ENCODE assay signal across 16 mouse cellular contexts in genomic region chr9:98421903-98422302, GRCm38 (mm10). TPM values are rescaled to one million over a fixed set of nuclear protein-coding genes. Genes with fewer than 3 reads are reported as not detected.
"Had no signal": no experiment of that assay in that cellular context is flagged by ENCODE, and none has a peak within 500 bp of the region (broad histone marks: within the 10 kb centered on the region; RNA-seq: fewer than 3 reads in every experiment).

No protein-coding gene starts in this region.

- DNase-seq: kidney, postnatal 25 days; lung, embryonic 14.5 days; lung, postnatal 10 days; lung, postnatal 4 days; midbrain, embryonic 14.5 days; right cerebral cortex, postnatal 4 days; spleen, adult 18-20 months; thymus, adult 18-20 months; thymus, postnatal 14 days had no signal

- ATAC-seq: hindbrain, postnatal 0 days had no signal

- H3K36me3 ChIP-seq: limb, embryonic 15.5 days; midbrain, embryonic 10.5 days; neural tube, embryonic 15.5 days had no signal

- H3K4me2 ChIP-seq: limb, embryonic 15.5 days; lung, embryonic 14.5 days; neural tube, embryonic 15.5 days had no signal

- H3K4me3 ChIP-seq: left cerebral cortex, adult 2 months; limb, embryonic 15.5 days; midbrain, embryonic 10.5 days; myocyte; neural tube, embryonic 15.5 days had no signal

- H3K9me3 ChIP-seq: limb, embryonic 15.5 days; midbrain, embryonic 10.5 days; neural tube, embryonic 15.5 days had no signal

- H3K9ac ChIP-seq: limb, embryonic 15.5 days; lung, embryonic 14.5 days; neural tube, embryonic 15.5 days had no signal

- H3K27ac ChIP-seq: hindbrain, postnatal 0 days; left cerebral cortex, adult 2 months; limb, embryonic 15.5 days; midbrain, embryonic 10.5 days; neural tube, embryonic 15.5 days had no signal

RNA-seq across cellular contexts. Expression of gene Rbp1, which starts 0.9 kb away (rescaled TPM):
- total RNA-seq: megakaryocyte, adult 5-6 weeks had no signal
